Mouse (Mus musculus) thymus, adult 2 months (tissue): ENCODE results near the gene Rmnd5a. TPM values are rescaled to one million over a fixed set of nuclear protein-coding genes. Genes with fewer than 3 reads are reported as not detected.
"Not testable (repeated sequence)": the region's sequence is repeated elsewhere in the genome, so short reads cannot be mapped to it uniquely, and the experiment has no call there.

Experiments used
- DNase-seq: peaks from one replicate; pipeline ENCODE4 v3.0.0; 2021
- H3K27ac ChIP-seq: fragments of 200-500 bp; 2 replicates; pipeline ENCODE4 v1.5.1; 2012; ENCODE audit warnings: low read length, control low read depth; ENCODE audit not compliant: control insufficient read depth, insufficient read depth
- H3K27me3 ChIP-seq: fragments of 200-500 bp; 2 replicates; pipeline ENCODE4 v1.6.1; 2012; ENCODE audit warnings: mild to moderate bottlenecking, low read length, moderate library complexity, mixed read lengths; ENCODE audit not compliant: control insufficient read depth, insufficient read depth
- H3K36me3 ChIP-seq: fragments of 200-500 bp; 2 replicates; pipeline ENCODE4 v1.6.1; 2012; ENCODE audit warnings: mild to moderate bottlenecking, low read length, moderate library complexity; ENCODE audit not compliant: control insufficient read depth, insufficient read depth
- H3K4me1 ChIP-seq: fragments of 200-500 bp; replicated peaks from 2 replicates; pipeline ENCODE4 v1.6.1; 2012; ENCODE audit warnings: low read length; ENCODE audit not compliant: control insufficient read depth, insufficient read depth
- H3K4me3 ChIP-seq: fragments of 200-500 bp; 2 replicates; pipeline ENCODE4 v1.5.1; 2012; ENCODE audit warnings: mild to moderate bottlenecking, low read length, control low read depth, moderate library complexity; ENCODE audit not compliant: control insufficient read depth, insufficient read depth
- CTCF ChIP-seq: fragments of 200-500 bp; IDR thresholded peaks from 2 replicates; pipeline ENCODE4 v1.5.1; 2012; ENCODE audit warnings: mild to moderate bottlenecking, control low read depth, low read length, moderate library complexity, borderline replicate concordance; ENCODE audit not compliant: control insufficient read depth, poor library complexity, insufficient read depth; ENCODE audit errors: extremely low read depth
- POLR2A ChIP-seq: fragments of 200-500 bp; IDR thresholded peaks from 2 replicates; pipeline ENCODE4 v1.6.1; 2012; ENCODE audit warnings: mild to moderate bottlenecking, low read length, control low read depth, moderate library complexity; ENCODE audit not compliant: control insufficient read depth, poor library complexity, insufficient read depth; ENCODE audit errors: extremely low read depth
- WGBS: fragments of 180-500 bp; shearing (Covaris S2); methylation state at CpG from one replicate; pipeline ENCODE4 v1.1.7; 2018; 5-methylcytosine and 5-hydroxymethylcytosine counted together
- polyA plus RNA-seq: library from polyadenylated mRNA; depleted of rRNA; stranded (reverse); fragments of >200 nt; gene quantifications from 2 replicates; pipeline ENCODE4 v1.2.3, GENCODE M21; 2012

Rmnd5a gene
- polyA plus RNA-seq, 1 experiment = 316 TPM

DNA sequence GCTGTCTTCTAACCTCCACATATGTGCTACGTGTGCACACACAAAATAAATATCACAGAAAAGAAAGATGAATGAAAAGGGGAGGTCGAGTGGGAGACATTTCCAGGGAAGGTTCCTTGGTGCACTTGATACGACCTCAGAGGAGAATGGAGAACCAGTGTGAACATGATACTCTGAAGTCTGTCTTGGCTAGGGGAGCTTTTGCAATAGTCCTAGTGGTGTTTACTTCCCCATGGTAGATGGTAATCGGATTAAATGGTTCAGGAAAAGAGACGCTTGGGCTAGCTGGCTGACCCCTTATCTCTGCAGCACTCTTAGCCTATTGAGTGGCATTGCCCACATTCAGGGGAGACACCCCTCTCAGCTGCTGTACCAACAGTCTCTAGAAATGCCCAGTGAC is 36.3 kb upstream of the Rmnd5a start:
- H3K27me3 ChIP-seq = no peaks in the 10 kb centered on the region
- DNase-seq = no peak
- 85% methylated on average over 5 of the region's 5 CpGs for WGBS
- no peak overlapping the region for H3K4me3 ChIP-seq
- no peak for TF ChIP-seq POLR2A
- TF ChIP-seq CTCF = no peak
- H3K4me1 ChIP-seq = no peaks in the 10 kb centered on the region
- no peak overlapping the region for H3K27ac ChIP-seq
- no peaks in the 10 kb centered on the region for H3K36me3 ChIP-seq

DNA sequence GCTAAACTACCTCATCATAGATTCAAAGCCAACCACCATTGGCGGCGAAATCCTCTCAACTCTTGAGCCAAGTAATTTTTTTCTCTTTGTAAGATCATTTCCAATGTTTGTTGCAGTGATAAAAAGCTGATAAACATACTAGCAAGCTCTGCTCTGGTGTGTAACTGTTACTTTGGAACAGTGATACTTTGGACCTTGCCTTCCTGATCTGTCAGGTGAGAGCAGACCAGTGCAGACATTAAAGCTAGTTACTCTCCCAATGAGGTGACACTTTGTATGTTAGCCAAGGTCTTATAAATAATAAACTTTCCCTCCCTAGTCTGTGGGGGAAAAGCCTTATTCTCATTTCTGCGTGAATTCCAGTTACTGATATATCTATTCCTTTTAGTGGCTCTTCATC is 35.2 kb upstream of the Rmnd5a start:
- Histone ChIP-seq H3K27me3 (no peaks in the 10 kb centered on the region), H3K27ac (no peak overlapping the region), H3K36me3 (no peaks in the 10 kb centered on the region), H3K4me1 (no peaks in the 10 kb centered on the region), H3K4me3 (no peak overlapping the region)
- 96% methylated on average over 3 of the region's 3 CpGs for WGBS
- no peak for TF ChIP-seq POLR2A
- TF ChIP-seq CTCF = no peak
- no peak for DNase-seq

DNA sequence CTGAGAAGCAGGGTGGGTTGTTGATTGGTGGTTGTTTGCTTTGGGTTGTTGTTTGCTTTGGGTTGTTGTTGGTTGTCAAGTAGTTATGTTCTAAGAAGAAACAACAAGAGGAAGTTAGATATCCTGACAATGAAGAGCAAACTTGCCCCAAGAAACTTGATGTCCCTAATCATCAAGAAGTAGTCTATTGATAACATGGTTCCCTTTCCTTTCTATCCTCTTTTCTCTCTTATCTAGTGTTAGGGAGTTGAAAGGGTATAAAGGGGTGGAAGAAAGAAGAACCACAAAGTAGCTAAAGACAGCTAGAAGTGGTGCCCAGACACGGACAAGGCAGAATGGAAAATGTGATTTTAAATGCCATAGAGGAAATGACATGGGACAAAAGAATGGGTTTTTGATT is 32.3 kb upstream of the Rmnd5a start:
- Histone ChIP-seq H3K27me3 (no peaks in the 10 kb centered on the region), H3K27ac (no peak overlapping the region), H3K36me3 (no peaks in the 10 kb centered on the region), H3K4me1 (no peaks in the 10 kb centered on the region), H3K4me3 (no peak overlapping the region)
- TF ChIP-seq POLR2A = no peak
- 50% methylated on average over 1 of the region's 1 CpGs for WGBS
- no peak for DNase-seq

- WGBS = 91% methylated on average over 4 of the region's 4 CpGs
- DNase-seq = no peak
- TF ChIP-seq CTCF (no peak), POLR2A (no peak)
- Histone ChIP-seq H3K4me1 (no peaks in the 10 kb centered on the region), H3K4me3 (no peak overlapping the region), H3K27me3 (no peaks in the 10 kb centered on the region), H3K27ac (no peak overlapping the region), H3K36me3 (no peaks in the 10 kb centered on the region)
Observed at GRCm38 (mm10) chr6:71471830-71472520, 31.5 kb upstream of the Rmnd5a start.

DNA sequence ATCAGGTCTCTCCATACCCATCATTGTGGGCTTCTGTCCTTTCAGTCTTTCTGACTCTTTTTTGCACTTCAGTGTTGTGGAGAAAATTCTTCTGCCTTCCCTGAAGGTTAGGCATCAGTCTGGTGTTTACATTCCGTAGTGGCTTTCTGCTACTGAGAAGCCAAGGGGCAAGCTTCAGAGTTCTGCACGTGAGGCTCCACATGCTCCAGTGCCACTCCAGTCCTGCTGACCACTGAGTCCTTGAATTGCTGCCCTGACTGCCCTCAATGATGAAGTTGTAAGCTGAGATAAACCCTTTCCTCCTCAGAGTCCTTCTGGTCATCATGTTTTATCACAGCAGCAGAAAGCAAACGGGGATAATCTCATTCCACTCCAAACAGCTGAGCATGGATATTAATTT is 28.9 kb upstream of the Rmnd5a start:
- H3K27ac ChIP-seq = no peak overlapping the region
- no peaks in the 10 kb centered on the region for H3K27me3 ChIP-seq
- H3K36me3 ChIP-seq = no peaks in the 10 kb centered on the region
- TF ChIP-seq POLR2A (no peak), CTCF (no peak)
- WGBS = 89% methylated on average over 3 of the region's 3 CpGs
- DNase-seq = no peak
- H3K4me1 ChIP-seq = no peaks in the 10 kb centered on the region
- H3K4me3 ChIP-seq = no peak overlapping the region

DNA sequence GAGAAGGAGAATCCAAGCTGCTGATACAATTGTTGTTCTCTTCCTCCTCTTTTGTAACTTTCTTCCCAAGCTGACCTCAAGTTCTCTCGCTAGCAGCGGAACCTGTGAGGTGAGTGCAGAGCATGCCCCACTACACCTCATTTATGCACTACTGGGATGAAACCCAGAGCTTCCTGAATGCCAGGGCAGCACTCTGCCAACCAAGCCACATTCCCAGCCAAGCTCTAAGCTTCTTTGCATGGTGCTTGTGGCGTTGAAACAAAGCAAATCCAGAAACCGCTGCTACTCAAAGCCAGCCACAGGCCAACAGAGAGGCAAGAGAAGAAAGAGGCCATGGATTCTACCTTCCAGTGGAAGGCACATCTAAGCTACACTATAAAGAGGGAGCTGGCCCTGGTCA is 27.3 kb upstream of the Rmnd5a start:
- no peak for DNase-seq
- no peak overlapping the region for H3K4me3 ChIP-seq
- TF ChIP-seq POLR2A (no peak), CTCF (no peak)
- no peaks in the 10 kb centered on the region for H3K27me3 ChIP-seq
- 90% methylated on average over 4 of the region's 4 CpGs for whole genome bisulfite sequencing
- no peak overlapping the region for H3K27ac ChIP-seq
- H3K4me1 ChIP-seq = no peaks in the 10 kb centered on the region
- no peaks in the 10 kb centered on the region for H3K36me3 ChIP-seq

DNA sequence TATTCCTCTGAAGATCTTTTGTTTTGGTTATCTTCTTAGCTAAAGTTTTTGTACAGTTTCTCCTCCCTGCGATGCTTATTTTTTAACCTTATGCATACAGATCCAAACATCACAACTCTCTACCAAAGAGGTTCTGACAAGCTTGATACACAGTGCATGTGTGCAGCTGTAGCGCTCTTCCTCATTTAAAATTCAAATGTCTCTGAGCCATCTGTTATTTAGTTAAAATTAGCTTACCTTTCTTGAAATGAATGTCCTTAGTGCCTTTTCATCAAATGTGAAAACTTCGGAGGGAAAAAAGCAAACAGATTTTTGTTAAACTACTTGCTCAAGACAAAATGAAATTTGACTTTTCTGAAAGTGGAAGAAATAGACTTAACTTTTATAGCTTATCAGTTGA is 24.7 kb upstream of the Rmnd5a start:
- 93% methylated on average over 3 of the region's 3 CpGs for WGBS
- Histone ChIP-seq H3K36me3 (no peaks in the 10 kb centered on the region), H3K27ac (no peak overlapping the region), H3K4me1 (no peaks in the 10 kb centered on the region), H3K4me3 (no peak overlapping the region), H3K27me3 (no peaks in the 10 kb centered on the region)
- no peak for DNase-seq
- no peak for TF ChIP-seq POLR2A
- no peak for TF ChIP-seq CTCF

GRCm38 (mm10) chr6:71457956-71458608 is 17.6 kb upstream of the Rmnd5a start:
- no peaks in the 10 kb centered on the region for H3K36me3 ChIP-seq
- no peak overlapping the region for H3K27ac ChIP-seq
- DNase-seq = no peak
- no peaks in the 10 kb centered on the region for H3K27me3 ChIP-seq
- no peak for TF ChIP-seq POLR2A
- no peak for TF ChIP-seq CTCF
- H3K4me1 ChIP-seq = peaks cover 3% of the 10 kb centered on the region; the same call in 1 of the 2 replicates
- H3K4me3 ChIP-seq = no peak overlapping the region
- WGBS = 81% methylated on average over 8 of the region's 8 CpGs

GRCm38 (mm10) chr6:71453983-71454739 is 13.7 kb upstream of the Rmnd5a start:
- H3K4me3 ChIP-seq, H3K36me3 ChIP-seq, DNase-seq, H3K4me1 ChIP-seq, H3K27ac ChIP-seq, H3K27me3 ChIP-seq: not testable (repeated sequence)
